Mouse (Mus musculus): Measurements from ENCODE around the gene Pitpnm1. TPM values are rescaled to one million over a fixed set of nuclear protein-coding genes. Genes with fewer than 3 reads are reported as not detected.
"Not testable (repeated sequence)": the region's sequence is repeated elsewhere in the genome, so short reads cannot be mapped to it uniquely, and the experiment has no call there.

Gene Pitpnm1
- total RNA-seq, 2 experiments from 2014 or later: 176 to 181 TPM

DNA sequence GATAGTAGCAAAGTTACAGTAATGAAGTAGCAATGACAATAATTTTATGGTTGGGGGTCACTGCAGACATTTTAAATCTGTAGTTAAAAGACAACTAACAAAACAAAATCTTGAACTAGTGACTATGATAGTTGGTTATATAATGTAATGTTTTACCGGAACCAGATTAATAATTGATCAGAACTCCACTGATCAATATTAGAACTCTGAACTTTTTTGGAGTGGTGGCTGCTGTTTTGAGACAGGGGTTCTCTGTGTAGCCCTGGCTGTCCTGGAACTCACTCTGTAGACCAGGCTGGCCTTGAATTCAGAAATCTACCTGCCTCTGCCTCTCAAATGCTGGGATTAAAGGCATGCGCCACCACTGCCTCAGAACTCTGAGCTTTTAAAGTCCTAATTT lies 31.6 kb upstream of the Pitpnm1 start:
- DNase-seq (ENCODE audit: extremely low spot score in 1 of 2, low spot score in 1 of 2): not testable (repeated sequence)

DNA sequence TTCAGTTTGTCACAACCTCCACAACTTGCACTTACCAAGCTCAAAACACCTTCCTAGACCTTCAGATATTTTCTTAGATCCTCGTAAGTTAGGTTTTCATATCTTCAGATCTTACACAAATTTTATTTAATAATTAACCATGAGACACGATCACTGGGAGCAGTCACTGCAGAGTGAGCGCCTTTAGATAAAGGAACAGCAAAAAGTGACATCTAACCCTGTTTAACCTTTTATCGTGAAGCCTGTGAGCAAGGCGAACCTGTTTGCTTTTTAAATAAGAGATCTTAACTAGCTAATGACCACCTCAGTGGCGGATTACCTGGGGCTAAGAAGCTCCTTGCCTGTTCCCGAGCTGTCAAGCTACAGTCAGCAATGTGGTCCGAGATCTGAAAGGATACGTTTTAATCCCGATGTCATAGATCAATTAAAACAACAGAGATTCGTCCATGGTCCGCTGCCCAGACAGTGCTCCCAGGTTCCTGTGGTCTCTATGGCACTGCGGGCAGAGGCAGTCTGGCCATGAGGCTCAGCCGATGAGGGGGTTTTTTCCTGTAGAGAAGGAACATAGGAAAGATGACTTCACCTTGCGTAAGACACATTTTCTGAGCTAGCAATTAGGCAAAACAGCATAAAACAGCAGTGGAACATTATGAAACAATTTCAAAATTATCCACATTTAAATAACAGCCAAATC lies 30.9 kb upstream of the Pitpnm1 start:
- no peak for DNase-seq (ENCODE audit: extremely low spot score in 1 of 2, low spot score in 1 of 2)

DNA sequence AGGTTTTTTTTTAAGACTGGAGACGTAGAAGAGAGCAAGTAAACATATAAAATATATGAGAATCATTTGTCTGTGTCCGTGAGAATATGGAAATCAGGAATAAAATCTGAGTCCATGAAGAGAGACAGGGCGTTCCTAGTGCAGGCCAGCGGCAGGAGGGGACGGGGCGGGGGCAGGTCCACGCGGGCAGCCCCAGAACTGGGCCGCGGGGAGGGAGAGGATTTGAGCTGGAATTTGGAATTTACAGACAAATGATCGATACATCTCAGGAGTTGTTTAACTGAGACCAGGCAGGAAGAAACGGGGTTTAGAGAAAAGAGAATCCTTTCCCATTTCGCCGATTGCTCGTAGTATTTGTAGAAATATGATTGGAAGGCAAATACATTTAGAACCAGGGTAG lies 29.5 kb upstream of the Pitpnm1 start:
- DNase-seq (ENCODE audit: extremely low spot score in 1 of 2, low spot score in 1 of 2): no peak

DNA sequence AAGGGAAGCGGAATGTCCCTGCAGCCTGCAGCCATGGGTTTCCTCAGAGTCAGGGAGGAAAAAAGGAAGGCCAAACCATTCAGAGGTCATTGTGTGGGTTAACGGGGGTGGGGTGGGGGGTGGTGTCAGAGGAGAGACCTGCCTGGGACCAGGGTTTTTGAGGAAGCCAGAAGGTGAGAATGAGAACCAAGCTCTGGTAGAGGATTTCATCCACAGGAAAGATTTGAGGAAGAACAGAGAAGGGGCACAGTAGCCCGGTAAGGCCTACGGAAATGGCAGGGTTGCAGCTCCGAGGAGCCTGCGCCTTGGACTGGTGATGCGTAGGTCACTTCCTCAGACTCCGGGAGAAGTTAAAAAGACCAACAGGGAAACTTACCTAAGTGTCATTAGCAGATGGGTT lies 29.0 kb upstream of the Pitpnm1 start:
- DNase-seq (ENCODE audit: extremely low spot score in 1 of 2, low spot score in 1 of 2): no peak

DNA sequence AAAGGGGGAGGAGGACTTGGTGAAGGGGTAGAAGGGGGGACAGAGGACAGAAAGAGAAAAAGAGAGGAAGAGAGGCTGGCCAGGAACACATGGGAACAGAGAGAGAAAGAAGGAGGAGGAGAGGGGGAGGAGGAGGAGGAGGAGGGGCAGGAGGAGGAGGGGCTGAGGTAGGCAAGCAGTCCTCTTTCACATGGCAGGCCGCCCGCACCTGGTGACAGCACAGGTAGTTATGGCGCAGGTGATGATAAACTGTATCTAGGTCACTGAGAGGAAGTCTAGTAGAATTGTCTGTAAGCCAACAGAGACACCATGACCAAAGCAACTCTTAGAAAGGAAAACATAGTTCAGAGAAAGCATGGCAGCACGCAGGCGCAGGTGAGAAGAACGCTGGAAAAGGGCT lies 28.4 kb upstream of the Pitpnm1 start:
- no peak for DNase-seq (ENCODE audit: extremely low spot score in 1 of 2, low spot score in 1 of 2)

DNA sequence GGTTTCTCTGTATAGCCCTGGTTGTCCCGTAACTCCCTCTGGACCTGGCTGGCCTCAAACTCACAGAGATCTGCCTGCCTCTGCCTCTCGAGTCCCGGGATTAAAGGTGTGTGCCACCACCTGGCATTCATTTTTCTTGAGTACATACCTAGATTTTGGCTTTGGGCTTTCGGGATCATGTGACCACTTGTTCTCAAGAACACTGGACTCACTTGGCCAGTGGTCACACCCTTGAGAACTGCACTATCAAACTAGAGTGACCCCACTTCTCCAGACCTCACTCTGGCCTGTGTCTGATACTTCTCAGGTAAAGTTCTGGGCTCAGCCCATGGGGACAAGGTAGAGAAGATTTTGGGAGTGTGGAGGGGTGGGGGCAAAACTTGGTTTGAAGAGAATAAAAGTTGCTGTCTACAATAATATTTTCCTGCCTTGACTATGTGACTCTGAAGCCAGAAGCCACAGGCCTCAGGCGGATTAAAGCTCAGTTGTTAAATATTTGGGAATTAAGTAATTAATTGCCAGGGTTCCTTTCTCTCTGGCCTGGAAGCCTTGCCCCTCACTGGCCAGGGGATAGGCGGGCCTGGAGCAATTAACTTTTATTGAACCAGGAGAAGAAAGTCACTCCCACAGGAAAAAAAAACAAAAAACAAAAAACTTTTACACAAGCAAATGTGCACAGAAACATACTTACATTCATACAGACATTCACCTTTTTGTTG lies 26.9 kb upstream of the Pitpnm1 start:
- DNase-seq (ENCODE audit: extremely low spot score in 1 of 2, low spot score in 1 of 2): no peak

DNA sequence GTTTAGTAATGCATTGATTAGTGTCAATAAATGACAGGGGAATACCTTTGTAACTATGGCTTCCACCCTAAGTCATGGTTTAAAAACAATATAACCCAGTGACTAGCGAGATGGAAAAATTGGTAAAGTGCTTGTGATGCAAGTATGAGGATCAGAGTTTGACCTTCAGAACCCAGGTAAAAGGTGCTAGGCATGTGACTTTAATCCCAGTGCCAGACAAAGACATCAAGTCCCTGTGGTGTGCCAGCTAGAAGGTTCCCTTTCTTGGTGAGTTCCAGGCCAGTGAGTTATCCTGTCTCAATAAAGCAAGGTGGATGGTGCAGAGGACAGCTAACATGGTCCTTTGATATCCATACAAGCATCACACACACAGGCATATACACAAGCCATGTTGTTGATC lies 24.3 kb upstream of the Pitpnm1 start:
- no peak for DNase-seq (ENCODE audit: extremely low spot score in 1 of 2, low spot score in 1 of 2)

DNA sequence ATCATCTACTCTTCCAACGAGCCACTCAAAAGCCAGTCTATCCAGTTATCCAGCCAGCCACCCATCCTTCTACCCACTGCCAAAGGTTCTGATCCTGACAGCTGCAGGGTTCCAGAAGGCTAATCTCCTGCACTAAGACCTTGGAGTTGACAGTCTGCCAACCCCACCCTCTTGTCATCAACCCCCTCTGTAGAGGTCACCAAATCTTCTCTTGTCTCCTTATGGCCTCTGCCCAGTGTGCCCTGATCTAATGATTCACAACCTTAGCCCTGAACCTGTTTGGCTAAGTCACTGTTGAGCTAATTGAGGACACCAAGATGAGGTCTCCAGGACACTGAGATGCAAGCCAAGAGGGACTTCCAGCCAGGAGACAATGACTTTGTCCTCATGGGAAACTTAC lies 20.2 kb upstream of the Pitpnm1 start:
- DNase-seq (ENCODE audit: extremely low spot score in 1 of 2, low spot score in 1 of 2): no peak

DNA sequence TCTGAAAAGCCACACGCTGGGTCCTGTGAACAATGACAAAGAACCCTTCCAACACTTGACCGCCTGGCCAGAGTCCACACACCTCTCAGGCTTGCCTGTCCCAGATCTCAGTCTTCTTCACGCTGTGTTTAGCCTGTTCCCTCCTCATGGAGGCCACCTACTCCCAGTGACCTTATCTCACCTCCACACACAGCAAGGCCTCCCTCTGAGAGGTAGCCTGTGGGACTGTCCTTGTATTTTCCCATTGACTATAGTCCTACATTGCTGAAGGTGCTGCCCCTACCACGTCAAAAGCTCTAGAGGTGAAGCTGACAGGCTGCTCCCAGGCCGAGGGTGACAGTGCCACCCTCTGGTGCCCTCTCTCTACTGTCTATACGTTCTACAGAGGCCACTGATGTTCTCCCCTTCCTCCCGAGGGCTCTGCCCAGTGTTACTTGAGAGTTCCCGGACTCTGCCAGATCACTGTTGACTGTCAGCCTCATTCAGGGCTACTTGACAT lies 19.2 kb upstream of the Pitpnm1 start:
- no peak for DNase-seq (ENCODE audit: extremely low spot score in 1 of 2, low spot score in 1 of 2)

DNA sequence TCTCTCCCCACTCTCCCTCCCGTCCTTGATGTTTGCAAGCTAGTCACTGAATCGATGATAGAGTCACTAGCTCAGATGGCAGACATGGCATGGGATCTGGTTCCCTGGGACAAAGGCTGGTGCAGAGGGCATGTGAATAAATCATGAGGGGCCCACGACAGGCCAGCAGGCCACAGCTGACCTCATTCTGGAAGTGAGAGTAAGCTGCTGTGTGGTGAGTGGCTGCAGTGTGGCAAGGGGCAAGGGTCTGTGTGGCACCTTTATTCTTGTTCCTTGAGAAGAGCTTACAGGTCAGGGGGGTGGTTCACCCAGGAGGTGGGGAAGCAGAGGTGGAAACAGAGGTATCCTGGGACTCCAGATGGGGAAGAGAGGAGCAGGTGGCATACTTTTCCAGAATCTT lies 18.4 kb upstream of the Pitpnm1 start, which contains the start of gene Cabp2:
Cabp2 (plus strand) TSS at position 185 of the 400 bp plus-strand sequence.
- no peak for DNase-seq (ENCODE audit: extremely low spot score in 1 of 2, low spot score in 1 of 2)

DNA sequence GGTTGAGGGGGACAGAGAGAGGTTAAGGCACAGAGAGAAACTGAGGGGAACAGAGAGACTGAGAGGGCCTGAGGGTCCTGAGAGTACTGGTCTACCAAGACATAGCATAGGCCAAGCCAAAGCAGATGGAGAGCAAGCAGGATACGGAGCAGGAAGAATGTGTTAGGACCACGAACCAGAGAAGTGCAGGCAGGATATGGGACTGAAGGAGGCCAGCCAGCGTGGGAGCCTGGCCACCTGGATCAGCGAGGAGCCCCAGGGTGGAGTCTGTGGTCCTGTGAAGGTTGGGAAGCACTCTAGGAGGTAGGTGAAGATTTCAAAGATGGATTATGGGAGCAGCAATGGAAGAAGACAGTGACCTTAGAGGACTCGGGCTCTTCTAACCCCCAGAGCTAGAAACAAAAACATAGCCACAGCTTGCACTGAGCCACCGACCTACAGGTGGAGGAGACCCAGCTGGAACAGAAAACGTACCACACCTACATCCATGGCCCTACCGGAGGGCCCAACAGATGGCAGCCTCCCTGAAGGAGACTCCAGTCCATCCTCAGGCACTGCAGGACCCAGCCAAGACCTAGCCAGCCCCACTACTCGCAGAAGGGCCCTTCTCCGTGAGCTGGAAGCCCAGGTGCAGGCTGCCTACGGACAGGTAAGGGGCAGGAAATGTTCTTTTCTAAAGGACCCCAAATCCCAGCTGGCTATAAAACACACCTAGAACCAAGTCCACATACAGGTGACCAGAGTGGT lies 17.4 kb upstream of the Pitpnm1 start:
- no peak for DNase-seq (ENCODE audit: extremely low spot score in 1 of 2, low spot score in 1 of 2)

DNA sequence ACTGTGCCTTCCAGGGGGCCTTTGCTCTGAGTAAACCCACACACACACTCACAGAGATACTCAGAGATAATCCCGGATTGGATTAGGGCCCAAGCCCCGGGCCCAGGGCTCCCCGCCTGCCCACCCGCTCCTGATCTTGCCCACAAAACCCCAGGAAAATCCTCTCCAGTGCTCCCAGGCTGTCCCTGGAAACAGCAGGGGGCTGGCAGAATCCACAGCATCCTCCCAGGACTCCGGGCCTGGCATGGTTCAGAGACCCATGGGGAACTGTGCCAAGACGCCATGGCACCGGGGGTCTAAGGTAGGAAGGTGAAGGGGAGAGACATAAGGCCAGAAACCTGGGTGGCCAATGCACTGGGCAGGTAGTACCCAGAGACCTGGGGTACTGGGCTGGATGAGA lies 16.5 kb upstream of the Pitpnm1 start:
- no peak for DNase-seq (ENCODE audit: extremely low spot score in 1 of 2, low spot score in 1 of 2)

DNA sequence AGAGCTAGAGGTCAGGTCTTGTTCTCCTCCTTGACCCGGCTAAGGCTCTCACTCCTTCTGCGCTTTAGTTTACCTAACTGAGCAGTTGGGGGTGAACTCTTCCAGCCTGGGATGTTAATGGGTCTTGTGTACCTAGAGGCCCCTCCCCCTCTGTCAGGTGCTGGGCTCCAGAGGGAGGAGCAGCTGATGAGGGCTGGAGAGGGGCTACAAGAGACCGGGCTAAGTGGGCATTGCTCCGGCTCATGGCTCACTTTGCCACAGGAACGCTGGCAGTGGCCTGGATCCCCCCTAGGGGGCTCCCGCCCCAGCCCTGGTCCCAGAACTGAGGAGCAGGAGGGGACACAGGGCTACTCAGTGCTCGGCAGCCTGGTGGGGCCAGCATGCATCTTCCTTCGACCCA lies 16.0 kb upstream of the Pitpnm1 start:
- no peak for DNase-seq (ENCODE audit: extremely low spot score in 1 of 2, low spot score in 1 of 2)

DNA sequence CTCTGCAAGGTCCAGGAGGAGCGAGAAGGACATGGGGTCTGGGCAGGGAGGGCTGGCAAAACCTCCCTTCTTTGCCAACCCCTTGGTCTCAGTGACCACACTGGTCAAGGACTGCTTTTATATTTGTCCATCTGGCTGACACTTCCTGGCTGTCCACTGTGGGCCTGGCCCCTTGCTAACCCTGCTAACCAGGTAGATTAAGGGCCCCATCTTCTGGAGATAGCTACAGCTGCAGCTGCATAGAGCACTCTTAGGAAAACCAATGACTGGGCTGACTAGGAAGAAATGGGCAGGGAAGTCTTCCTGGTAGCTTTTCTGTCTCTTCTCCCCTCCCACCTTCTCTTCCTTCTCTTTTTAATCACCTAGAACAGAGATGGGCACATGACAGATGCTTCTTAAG lies 14.8 kb upstream of the Pitpnm1 start:
- DNase-seq (ENCODE audit: extremely low spot score in 1 of 2, low spot score in 1 of 2): no peak

DNA sequence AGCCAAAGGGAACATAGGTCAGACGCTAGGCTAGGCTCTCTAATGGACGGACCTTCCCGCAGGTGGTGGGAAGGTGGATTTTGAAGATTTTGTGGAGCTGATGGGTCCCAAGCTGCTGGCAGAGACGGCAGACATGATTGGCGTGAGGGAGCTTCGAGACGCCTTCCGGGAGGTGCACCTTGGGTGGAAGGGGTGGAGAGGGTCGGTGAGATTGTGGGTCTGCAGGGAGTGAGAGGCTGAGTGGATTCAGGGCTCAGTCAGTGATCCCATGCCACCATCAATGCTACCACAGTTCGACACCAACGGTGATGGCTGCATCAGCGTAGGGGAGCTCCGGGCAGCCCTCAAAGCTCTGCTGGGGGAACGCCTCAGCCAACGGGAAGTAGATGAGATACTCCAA lies 13.6 kb upstream of the Pitpnm1 start:
- no peak for DNase-seq (ENCODE audit: extremely low spot score in 1 of 2, low spot score in 1 of 2)

DNA sequence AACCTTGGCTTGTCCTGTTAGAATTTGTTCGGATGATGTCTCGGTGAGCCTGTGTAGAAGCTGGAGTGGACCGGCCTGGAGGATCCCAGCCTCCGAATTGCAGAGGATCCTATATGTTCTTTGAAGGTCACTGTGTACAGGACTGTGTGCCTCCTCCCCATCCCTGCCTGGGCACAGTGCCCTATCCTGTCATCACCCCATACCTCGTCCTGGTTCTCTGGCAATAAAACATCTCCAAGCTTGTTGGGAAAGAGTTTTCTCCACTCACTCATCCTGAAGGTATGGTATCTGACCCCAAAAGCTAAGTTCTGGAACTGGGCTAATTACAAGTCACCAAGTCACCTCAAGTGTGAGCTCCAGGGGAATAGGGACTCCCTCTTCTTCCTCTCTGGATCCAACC lies 12.7 kb upstream of the Pitpnm1 start:
- DNase-seq (ENCODE audit: extremely low spot score in 1 of 2, low spot score in 1 of 2): no peak

DNA sequence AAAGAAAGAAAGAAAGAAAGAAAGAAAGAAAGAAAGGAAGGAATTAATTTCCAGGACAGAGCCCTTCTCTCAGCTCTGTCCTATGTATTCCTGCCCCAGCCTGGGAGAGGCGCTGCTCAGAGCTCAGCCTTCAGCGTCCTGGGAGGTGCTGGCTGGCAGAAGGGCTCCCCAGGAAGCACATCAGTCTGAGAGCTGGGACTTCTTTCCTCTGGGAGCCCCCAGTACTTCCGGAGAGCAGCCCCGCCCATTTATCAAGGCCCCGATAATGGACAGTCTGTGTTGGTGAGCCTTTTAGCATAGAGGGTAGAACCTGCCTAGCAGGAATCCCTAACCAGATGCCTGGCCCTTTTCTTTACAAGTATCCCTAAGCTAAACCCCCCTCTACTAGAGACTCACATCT lies 11.7 kb upstream of the Pitpnm1 start:
- DNase-seq (ENCODE audit: extremely low spot score in 1 of 2, low spot score in 1 of 2): no peak

DNA sequence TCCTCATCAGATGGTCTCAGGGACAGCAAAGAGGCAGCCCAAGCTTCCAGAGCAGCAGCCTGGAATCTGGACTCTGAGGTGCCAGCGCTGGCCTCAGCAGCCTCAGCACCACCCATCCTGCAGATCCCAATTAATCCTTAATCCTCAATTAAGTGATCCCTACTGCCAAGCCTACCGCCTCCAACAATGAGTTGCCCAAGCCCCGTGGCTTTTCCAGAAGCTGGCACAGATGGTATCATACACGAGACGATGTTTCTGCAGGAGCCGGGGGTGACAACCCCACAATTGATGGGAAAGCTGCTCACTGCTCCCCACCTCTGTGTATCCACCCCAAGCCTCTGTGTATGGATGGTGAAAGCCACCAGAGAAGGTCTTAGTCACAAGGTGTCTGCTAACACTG lies 10.7 kb upstream of the Pitpnm1 start:
- no peak for DNase-seq (ENCODE audit: extremely low spot score in 1 of 2, low spot score in 1 of 2)

DNA sequence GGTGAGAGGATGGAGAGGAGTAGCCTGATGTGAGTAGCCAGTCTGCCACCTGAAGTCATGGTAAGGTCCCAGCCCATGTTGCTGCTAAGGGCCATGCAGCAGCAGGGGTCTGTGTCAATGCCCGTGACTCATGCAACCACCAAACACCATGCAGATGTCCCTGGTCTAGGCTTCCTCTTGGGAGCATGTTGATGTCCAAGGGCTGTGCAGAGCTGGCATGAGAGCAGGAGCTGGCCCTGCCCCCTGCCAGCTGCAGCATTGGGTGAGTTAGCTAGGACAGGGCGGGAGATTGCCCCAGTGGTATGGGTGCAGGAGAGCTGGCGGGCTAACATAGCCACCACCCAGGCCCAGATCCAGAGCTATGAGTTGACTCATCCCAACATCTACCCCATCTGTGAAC lies 9.4 kb upstream of the Pitpnm1 start:
- DNase-seq (ENCODE audit: extremely low spot score in 1 of 2, low spot score in 1 of 2): no peak

DNA sequence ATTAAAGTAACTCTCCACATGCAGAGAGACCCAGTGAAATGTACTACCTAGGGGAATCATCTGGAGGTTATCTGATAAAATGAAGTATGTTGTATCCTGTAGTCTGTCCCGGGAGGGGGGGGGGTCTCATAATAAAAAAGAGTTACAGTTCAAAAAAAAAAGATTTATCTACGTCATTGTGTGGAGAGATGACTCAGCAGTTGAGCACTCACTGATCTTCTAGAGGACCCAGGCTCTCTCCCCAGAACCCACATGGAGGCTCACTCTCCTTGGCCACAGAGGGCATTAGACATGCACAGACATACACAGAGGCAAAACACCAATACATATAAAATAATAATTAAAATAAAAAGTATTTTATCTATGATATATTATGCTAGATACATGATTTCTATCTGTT lies 8.4 kb upstream of the Pitpnm1 start:
- DNase-seq (ENCODE audit: extremely low spot score in 1 of 2, low spot score in 1 of 2): no peak

DNA sequence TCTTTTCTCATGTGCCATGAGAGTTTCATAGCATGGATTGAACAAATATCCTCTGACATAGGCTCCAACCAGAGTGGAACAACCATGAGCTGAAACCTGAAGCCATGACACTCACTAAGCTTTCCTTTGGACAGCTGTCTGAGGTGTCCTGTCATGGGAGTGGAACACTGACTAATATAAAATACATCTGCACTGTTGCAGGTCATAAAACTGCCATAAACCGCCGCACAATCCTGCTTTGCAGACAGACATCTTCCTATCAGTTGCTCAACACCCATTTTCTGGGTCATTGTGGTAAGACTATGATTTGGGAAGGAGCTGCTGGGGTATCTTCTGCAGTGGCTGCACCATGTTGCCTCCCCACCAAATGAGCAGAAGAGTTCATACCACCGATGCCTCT lies 7.0 kb upstream of the Pitpnm1 start:
- no peak for DNase-seq (ENCODE audit: extremely low spot score in 1 of 2, low spot score in 1 of 2)

Measured in layer of hippocampus, postnatal 25 days (tissue).